Mouse (Mus musculus) midbrain, embryonic 11.5 days (tissue): ENCODE measurements around the gene Ajuba. TPM values are rescaled to one million over a fixed set of nuclear protein-coding genes. Genes with fewer than 3 reads are reported as not detected.
A peak's percentile ranks its signal among the peaks of the same experiment; 100 is the strongest.

ENCODE experiments used
- ATAC-seq: fragments of 200-750 bp; cut with Nextera tagmentation; 2 replicates; pipeline ENCODE4 v1.8.0; 2017; ENCODE audit warnings: moderate TSS enrichment, moderate library complexity; ENCODE audit not compliant: low FRiP score
- DNase-seq: peaks from one replicate; pipeline ENCODE4 v3.0.0; 2015; ENCODE audit warnings: low spot score; ENCODE audit errors: missing footprints
- H3K27ac ChIP-seq: fragments of 300-500 bp; sonication (generic); 2 replicates; pipeline ENCODE4 v1.5.1; 2014; ENCODE audit warnings: low read depth, low read length
- H3K27me3 ChIP-seq: fragments of 300-500 bp; sonication (generic); 2 replicates; pipeline ENCODE4 v1.6.1; 2014; ENCODE audit warnings: mild to moderate bottlenecking, low read length, moderate library complexity, mixed read lengths; ENCODE audit not compliant: control insufficient read depth, insufficient read depth
- H3K36me3 ChIP-seq: fragments of 300-500 bp; sonication (generic); 2 replicates; pipeline ENCODE4 v1.6.1; 2014; ENCODE audit warnings: mild to moderate bottlenecking, low read length, moderate library complexity, mixed read lengths; ENCODE audit not compliant: control insufficient read depth, insufficient read depth
- H3K4me1 ChIP-seq: fragments of 300-500 bp; sonication (generic); 2 replicates; pipeline ENCODE4 v1.6.1; 2014; ENCODE audit warnings: low read length; ENCODE audit not compliant: control insufficient read depth, insufficient read depth
- H3K4me2 ChIP-seq: fragments of 300-500 bp; sonication (generic); 2 replicates; pipeline ENCODE4 v1.6.1; 2014; ENCODE audit warnings: mild to moderate bottlenecking, moderate library complexity
- H3K4me3 ChIP-seq: fragments of 300-500 bp; sonication (generic); 2 replicates; pipeline ENCODE4 v1.5.1; 2014; ENCODE audit warnings: low read depth, low read length
- H3K9ac ChIP-seq: fragments of 300-500 bp; sonication (generic); 2 replicates; pipeline ENCODE4 v1.6.1; 2014; ENCODE audit warnings: low read length
- H3K9me3 ChIP-seq: fragments of 300-500 bp; sonication (generic); 2 replicates; pipeline ENCODE4 v1.6.1; 2016; ENCODE audit warnings: low read length; ENCODE audit not compliant: control insufficient read depth
- WGBS: fragments of 180-500 bp; shearing (Covaris S2); extraction: QIAGEN DNeasy Blood & Tissue Kit; methylation state at CpG from one replicate; pipeline ENCODE4 v1.1.7; 2014; 5-methylcytosine and 5-hydroxymethylcytosine counted together
- polyA plus RNA-seq: library from polyadenylated mRNA; unstranded; fragments of >200 nt; fragmentation: Nextera tagmentation; extraction: Ambion mirVana; gene quantifications from 2 replicates; pipeline ENCODE4 v1.2.1, GENCODE M21; 2014

Ajuba gene
- polyA plus RNA-seq, 1 experiment from 2014 or later: 24.3 TPM

DNA sequence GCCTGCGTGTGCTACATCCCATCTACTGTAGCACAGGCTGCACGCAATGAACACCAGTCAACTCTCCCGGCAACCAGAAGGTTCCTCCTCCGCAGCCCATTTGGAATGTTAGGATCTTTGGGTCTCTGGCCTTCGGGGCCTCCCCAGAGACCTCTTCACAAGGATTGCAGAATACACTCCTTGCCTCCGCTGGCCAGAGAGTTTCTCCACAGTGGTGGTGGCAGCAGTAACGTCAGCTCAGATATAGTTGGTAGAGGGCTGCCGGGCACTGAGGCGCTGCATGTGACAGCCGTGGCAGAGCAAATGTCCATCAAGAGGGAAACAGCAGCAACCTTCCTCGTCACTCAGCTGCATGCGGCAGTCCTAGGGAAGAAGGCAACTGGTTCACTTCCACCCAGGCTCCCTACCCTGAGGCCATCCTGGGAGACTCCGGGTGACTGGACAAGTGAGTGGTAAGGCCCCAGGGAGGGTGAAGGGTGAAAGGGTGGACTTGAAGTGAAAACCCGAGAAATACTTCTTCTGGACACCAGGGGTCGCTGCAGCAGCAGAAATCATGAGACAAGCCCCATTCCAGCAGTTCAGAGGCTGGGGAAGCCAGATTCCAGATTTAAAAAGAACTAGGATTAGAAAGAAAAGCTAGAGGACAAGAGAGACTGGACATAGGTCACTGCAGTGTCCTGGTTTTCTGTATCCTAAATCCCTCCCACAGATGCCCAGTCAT is 8.5 kb downstream of the Ajuba start:
- Histone ChIP-seq H3K9ac (no peak overlapping the region), H3K27ac (no peak overlapping the region), H3K4me2 (no peak overlapping the region), H3K27me3 (no peaks in the 10 kb centered on the region), H3K4me1 (peaks cover 34% of the 10 kb centered on the region), H3K9me3 (no peaks in the 10 kb centered on the region), H3K4me3 (no peak overlapping the region), H3K36me3 (peaks cover 14% of the 10 kb centered on the region; the same call in 1 of the 2 replicates)
- ATAC-seq: no peak
- peak; percentile 97 for DNase-seq
- 76% methylated on average over 15 of the region's 15 CpGs for WGBS

DNA sequence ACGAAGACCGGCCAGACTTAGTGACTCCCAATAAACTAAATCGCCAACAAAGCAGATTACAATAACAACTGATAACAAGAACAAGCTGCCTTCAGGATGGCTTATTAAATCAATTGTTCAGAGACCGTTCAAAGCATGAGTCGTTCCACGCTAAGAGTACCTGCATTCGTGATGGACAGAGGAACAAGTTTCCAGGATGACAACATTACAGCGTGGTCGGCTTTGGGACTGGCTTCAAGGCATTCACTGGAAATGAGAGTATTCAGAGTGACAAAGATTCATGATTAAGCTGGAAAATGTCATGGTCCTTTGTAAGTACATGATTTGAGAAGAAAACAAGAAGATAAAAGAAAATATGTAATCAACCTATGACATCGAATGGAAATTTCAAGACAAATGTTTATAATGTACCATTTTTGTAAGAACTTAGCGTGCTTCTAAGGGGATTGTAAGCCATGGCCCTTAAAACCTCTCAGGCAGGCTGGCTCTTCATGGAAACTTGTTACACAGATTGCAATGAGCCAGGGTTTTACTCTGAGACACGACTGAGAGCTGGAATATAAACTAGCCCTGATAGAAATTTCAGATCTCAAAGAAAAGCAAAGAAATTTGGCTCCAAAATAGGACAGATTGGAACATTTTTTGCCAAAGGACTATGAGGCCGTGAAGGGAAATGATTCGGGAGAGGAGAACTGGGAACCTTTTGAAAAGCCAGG is 16.7 kb downstream of the Ajuba start:
- ATAC-seq (no peak), DNase-seq (no peak)
- no peak overlapping the region for H3K9ac ChIP-seq
- WGBS: 89% methylated on average over 14 of the region's 14 CpGs
- no peaks in the 10 kb centered on the region for H3K9me3 ChIP-seq
- no peaks in the 10 kb centered on the region for H3K36me3 ChIP-seq
- no peak overlapping the region for H3K27ac ChIP-seq
- no peaks in the 10 kb centered on the region for H3K4me1 ChIP-seq
- H3K27me3 ChIP-seq: no peaks in the 10 kb centered on the region
- no peak overlapping the region for H3K4me2 ChIP-seq
- H3K4me3 ChIP-seq: no peak overlapping the region

DNA sequence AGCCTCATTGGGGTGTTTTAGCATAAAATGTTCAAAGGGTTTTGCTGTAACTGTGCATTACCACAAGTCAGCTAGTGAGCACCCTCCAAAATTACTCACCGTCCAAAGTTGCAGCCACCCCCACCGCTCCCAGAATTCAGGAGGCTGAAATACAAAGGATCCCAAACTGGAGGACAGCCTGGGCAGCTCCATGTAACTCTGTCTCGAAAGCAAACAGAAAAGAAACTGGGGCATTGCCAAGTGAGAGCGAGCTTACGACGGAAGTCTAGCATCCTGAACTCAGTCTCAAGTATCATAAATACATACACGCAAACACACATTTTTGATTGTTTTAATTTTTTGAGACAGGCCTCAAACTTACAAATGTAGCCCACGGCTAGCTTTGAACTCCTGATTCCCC is 20.0 kb downstream of the Ajuba start:
- Histone ChIP-seq H3K4me1 (peaks cover 7% of the 10 kb centered on the region), H3K27me3 (no peaks in the 10 kb centered on the region), H3K9ac (no peak overlapping the region), H3K4me3 (no peak overlapping the region), H3K9me3 (no peaks in the 10 kb centered on the region), H3K4me2 (no peak overlapping the region), H3K27ac (no peak overlapping the region), H3K36me3 (no peaks in the 10 kb centered on the region)
- DNase-seq (no peak), ATAC-seq (no peak)
- WGBS: 81% methylated on average over 8 of the region's 8 CpGs

DNA sequence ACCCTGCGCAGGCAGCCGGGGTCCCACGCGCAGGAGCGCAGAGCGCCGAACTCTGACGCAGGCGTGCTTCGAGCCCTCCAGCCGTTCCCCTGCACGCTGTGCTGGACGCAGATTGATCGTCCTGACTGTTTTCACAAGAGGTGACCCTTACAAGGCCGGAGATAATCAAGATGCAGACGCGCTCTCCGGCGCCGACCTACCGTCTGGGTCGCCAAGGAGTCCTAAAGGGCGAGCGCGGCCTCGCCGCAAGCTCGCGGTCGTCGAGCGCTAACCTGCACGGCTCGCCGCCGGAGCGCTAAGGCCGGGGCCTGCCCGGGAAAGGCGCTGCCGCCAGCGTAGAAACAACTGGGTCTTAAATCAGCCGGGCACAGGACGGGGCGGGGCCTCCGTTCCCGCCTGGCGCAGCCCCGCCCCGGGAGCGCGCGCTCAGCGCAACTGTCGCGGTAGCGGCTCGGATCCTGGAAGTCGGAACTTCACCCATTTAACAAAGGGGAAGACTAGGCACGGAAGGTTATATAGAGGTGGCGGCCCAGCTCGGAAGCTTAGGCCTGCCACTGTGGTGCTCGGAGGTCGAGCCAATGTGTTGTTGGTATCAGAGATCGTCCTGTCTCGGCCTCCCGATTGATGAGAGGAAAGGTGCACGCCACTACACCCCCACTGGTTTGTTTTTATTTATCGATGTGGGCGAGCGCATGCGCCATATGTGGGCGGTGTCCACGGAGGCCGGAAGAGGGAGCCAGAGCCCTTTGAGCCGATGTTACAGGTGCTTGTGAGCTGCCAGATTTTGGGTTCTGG is 23.2 kb downstream of the Ajuba start, which contains the start of gene Haus4:
Gene Haus4 (minus strand): TSS at position 642 of the 795 bp plus-strand sequence.
- H3K36me3 ChIP-seq: no peaks in the 10 kb centered on the region
- peak within 1 kb of the TSS; percentile 89 for H3K4me2 ChIP-seq
- DNase-seq (peak; percentile 99), ATAC-seq (peak; percentile 97)
- under 1% methylated on average over 76 of the region's 76 CpGs for WGBS
- no peaks in the 10 kb centered on the region for H3K27me3 ChIP-seq
- peaks cover 7% of the 10 kb centered on the region for H3K4me1 ChIP-seq
- peak within 1 kb of the TSS; percentile 75 for H3K27ac ChIP-seq
- H3K9me3 ChIP-seq: no peaks in the 10 kb centered on the region
- H3K4me3 ChIP-seq: peak within 1 kb of the TSS; percentile 51
- H3K9ac ChIP-seq: peak within 1 kb of the TSS; percentile 80

DNA sequence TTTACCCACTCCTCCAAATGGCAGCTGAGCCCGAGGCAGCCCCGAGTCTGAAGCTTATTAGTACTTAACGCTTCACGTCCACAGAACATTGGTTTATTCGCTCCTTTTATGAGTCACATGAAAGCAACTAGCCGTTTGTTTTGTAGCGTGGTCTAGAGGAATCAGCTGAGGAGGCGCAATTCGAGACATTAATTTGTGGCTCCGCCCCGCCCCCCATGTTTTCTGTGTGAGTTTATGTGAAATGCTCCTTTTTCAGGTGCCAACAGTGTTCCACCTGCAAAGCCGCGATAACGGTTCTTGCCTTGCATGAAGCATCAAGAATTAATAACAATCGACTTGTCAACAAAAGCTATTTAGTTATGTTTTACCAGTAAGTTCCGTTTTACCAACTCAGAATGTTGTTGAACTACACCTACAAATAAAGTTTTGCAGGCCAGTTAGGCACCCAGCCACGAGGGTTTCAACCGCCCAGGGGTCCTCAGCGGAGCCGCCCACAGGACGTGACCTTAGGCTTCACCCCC is 23.8 kb downstream of the Ajuba start:
- H3K27ac ChIP-seq: peak overlapping the region; percentile 75
- no peak for ATAC-seq
- no peaks in the 10 kb centered on the region for H3K27me3 ChIP-seq
- H3K4me1 ChIP-seq: peaks cover 7% of the 10 kb centered on the region
- no peaks in the 10 kb centered on the region for H3K36me3 ChIP-seq
- H3K9me3 ChIP-seq: no peaks in the 10 kb centered on the region
- peak overlapping the region; percentile 80 for H3K9ac ChIP-seq
- peak overlapping the region; percentile 51 for H3K4me3 ChIP-seq
- peak overlapping the region; percentile 89 for H3K4me2 ChIP-seq
- 6% methylated on average over 21 of the region's 21 CpGs for WGBS
- DNase-seq: peak; percentile 91

DNA sequence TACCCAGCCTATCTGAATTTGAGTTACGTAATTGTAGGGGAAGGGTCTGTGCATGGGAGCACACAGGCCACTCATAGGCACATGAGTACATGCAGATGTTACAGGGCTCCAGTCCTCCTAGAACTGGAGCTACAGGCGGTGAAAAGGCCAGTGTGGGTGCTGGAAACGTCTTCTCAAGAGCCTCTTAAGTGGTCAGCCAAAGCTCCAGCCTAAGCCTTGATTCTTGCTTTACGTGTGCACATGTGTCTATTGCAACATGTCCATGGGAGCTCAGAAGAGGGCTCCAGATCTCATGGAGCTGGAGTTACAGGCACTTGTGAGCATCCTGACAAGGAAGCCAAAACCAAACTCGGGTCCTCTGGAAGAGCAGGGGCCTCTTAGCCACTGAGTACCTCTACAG is 32.7 kb downstream of the Ajuba start:
- H3K36me3 ChIP-seq: no peaks in the 10 kb centered on the region; the same call in 1 of the 2 replicates
- no peak overlapping the region for H3K27ac ChIP-seq
- no peaks in the 10 kb centered on the region for H3K27me3 ChIP-seq
- H3K4me3 ChIP-seq: no peak overlapping the region
- H3K9ac ChIP-seq: no peak overlapping the region
- DNase-seq (no peak), ATAC-seq (no peak)
- H3K4me1 ChIP-seq: no peaks in the 10 kb centered on the region
- no peaks in the 10 kb centered on the region for H3K9me3 ChIP-seq
- 92% methylated on average over 5 of the region's 5 CpGs for WGBS
- no peak overlapping the region for H3K4me2 ChIP-seq

DNA sequence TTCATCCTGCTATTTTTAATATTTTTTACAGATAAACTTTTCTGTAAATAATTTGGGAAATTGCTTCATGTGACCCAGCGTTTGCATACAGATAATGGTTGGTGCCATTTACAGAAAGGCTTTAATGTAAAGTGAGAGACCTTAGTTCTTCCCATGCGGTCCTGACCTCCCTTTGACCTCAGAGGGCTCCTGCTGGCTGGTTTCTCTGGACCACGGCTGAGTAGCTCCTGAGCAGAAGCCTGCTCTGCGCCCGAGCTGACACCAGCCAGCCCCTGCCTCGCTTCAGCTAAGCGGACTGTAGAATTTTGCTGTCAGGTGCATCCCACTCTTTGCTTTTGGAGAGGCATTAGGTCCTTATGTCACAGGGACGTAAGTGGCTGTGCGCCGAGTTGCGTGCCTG is 36.6 kb downstream of the Ajuba start:
- 58% methylated on average over 11 of the region's 11 CpGs for WGBS
- no peaks in the 10 kb centered on the region; the same call in 1 of the 2 replicates for H3K36me3 ChIP-seq
- no peak overlapping the region for H3K4me2 ChIP-seq
- no peaks in the 10 kb centered on the region for H3K4me1 ChIP-seq
- H3K27me3 ChIP-seq: no peaks in the 10 kb centered on the region
- DNase-seq: no peak
- H3K9me3 ChIP-seq: no peaks in the 10 kb centered on the region
- ATAC-seq: no peak
- no peak overlapping the region for H3K9ac ChIP-seq
- no peak overlapping the region for H3K4me3 ChIP-seq
- H3K27ac ChIP-seq: no peak overlapping the region

DNA sequence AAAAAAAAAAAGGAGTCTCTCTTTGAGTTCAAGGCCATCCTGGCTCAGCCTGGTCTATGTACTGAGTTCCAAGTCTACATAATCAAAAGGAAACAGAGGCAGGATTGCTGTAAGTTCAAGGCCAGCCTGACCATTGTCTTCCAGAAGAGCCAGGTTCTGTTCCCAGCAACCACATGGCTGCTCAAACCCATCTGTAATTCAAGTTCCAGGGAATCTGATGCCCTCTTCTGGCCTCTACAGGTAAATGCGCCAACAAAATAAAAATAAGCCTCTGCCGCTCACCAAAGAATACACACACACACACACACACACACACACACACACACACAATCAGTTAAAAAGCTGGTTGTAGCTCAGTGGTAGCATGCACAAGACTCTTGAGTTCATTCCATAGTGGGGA is 38.8 kb downstream of the Ajuba start:
- no peak overlapping the region for H3K4me3 ChIP-seq
- DNase-seq (no peak), ATAC-seq (no peak)
- H3K4me1 ChIP-seq: no peaks in the 10 kb centered on the region
- no peaks in the 10 kb centered on the region; the same call in 1 of the 2 replicates for H3K36me3 ChIP-seq
- no peaks in the 10 kb centered on the region for H3K9me3 ChIP-seq
- no peak overlapping the region for H3K9ac ChIP-seq
- no peaks in the 10 kb centered on the region for H3K27me3 ChIP-seq
- WGBS: 80% methylated on average over 2 of the region's 2 CpGs
- H3K27ac ChIP-seq: no peak overlapping the region
- no peak overlapping the region for H3K4me2 ChIP-seq
